Mouse (Mus musculus): ENCODE measurements around the gene Hdc. TPM values are rescaled to one million over a fixed set of nuclear protein-coding genes. Genes with fewer than 3 reads are reported as not detected.
A peak's percentile ranks its signal among the peaks of the same experiment; 100 is the strongest.

The Hdc gene
- polyA plus RNA-seq, 1 experiment from 2014 or later: 1.2 TPM

- Histone ChIP-seq H3K4me1 (ENCODE audit: control insufficient read depth, insufficient read depth, low read length) (0 out of 2 replicates have a peak, but pooled peaks cover 4% of the 10 kb centered on the region), H3K9ac (replicated peaks; ENCODE audit: low read depth, low read length) (no peak overlapping the region), H3K4me3 (ENCODE audit: low read depth, low read length) (no peak overlapping the region; the same call in 1 of the 2 replicates), H3K27me3 (ENCODE audit: control insufficient read depth, insufficient read depth, low read length) (peaks cover 23% of the 10 kb centered on the region), H3K36me3 (ENCODE audit: control insufficient read depth, insufficient read depth, low read length) (no peaks in the 10 kb centered on the region), H3K4me2 (replicated peaks; ENCODE audit: low read depth, low read length) (0 out of 2 replicates have a peak overlapping the region, but pooled peaks have one; percentile 71), H3K27ac (ENCODE audit: low read length) (no peak overlapping the region), H3K9me3 (ENCODE audit: control insufficient read depth, low read depth, low read length) (no peaks in the 10 kb centered on the region)
- WGBS: 27% methylated on average over 5 of the region's 5 CpGs
- ATAC-seq (ENCODE audit: insufficient number of reproducible peaks, insufficient read depth, low FRiP score, low read depth): no peak
Measured at GRCm38 (mm10) chr2:126551896-126552295, 67.2 kb downstream of the Hdc start.

GRCm38 (mm10) chr2:126551244-126551890, 67.7 kb downstream of the Hdc start:
- Histone ChIP-seq H3K36me3 (ENCODE audit: control insufficient read depth, insufficient read depth, low read length) (no peaks in the 10 kb centered on the region), H3K9ac (replicated peaks; ENCODE audit: low read depth, low read length) (no peak overlapping the region), H3K4me1 (ENCODE audit: control insufficient read depth, insufficient read depth, low read length) (0 out of 2 replicates have a peak, but pooled peaks cover 4% of the 10 kb centered on the region), H3K4me2 (replicated peaks; ENCODE audit: low read depth, low read length) (no peak overlapping the region), H3K27me3 (ENCODE audit: control insufficient read depth, insufficient read depth, low read length) (peaks cover 23% of the 10 kb centered on the region), H3K9me3 (ENCODE audit: control insufficient read depth, low read depth, low read length) (no peaks in the 10 kb centered on the region), H3K4me3 (ENCODE audit: low read depth, low read length) (no peak overlapping the region), H3K27ac (ENCODE audit: low read length) (no peak overlapping the region)
- ATAC-seq (ENCODE audit: insufficient number of reproducible peaks, insufficient read depth, low FRiP score, low read depth): no peak
- WGBS: 75% methylated on average over 8 of the region's 8 CpGs

GRCm38 (mm10) chr2:126549681-126550080, 69.4 kb downstream of the Hdc start:
- H3K4me3 ChIP-seq (ENCODE audit: low read depth, low read length): no peak overlapping the region
- H3K9me3 ChIP-seq (ENCODE audit: control insufficient read depth, low read depth, low read length): no peaks in the 10 kb centered on the region
- H3K4me2 ChIP-seq (replicated peaks; ENCODE audit: low read depth, low read length): no peak overlapping the region
- WGBS: 68% methylated on average over 7 of the region's 7 CpGs
- H3K36me3 ChIP-seq (ENCODE audit: control insufficient read depth, insufficient read depth, low read length): no peaks in the 10 kb centered on the region
- H3K27ac ChIP-seq (ENCODE audit: low read length): no peak overlapping the region
- no peak overlapping the region for H3K9ac ChIP-seq (replicated peaks; ENCODE audit: low read depth, low read length)
- H3K4me1 ChIP-seq (ENCODE audit: control insufficient read depth, insufficient read depth, low read length): 0 out of 2 replicates have a peak, but pooled peaks cover 4% of the 10 kb centered on the region
- H3K27me3 ChIP-seq (ENCODE audit: control insufficient read depth, insufficient read depth, low read length): peaks cover 23% of the 10 kb centered on the region
- no peak for ATAC-seq (ENCODE audit: insufficient number of reproducible peaks, insufficient read depth, low FRiP score, low read depth)

- Histone ChIP-seq H3K27me3 (ENCODE audit: control insufficient read depth, insufficient read depth, low read length) (peaks cover 2% of the 10 kb centered on the region; the same call in 1 of the 2 replicates), H3K4me2 (replicated peaks; ENCODE audit: low read depth, low read length) (no peak overlapping the region), H3K9ac (replicated peaks; ENCODE audit: low read depth, low read length) (no peak overlapping the region), H3K9me3 (ENCODE audit: control insufficient read depth, low read depth, low read length) (no peaks in the 10 kb centered on the region), H3K36me3 (ENCODE audit: control insufficient read depth, insufficient read depth, low read length) (no peaks in the 10 kb centered on the region), H3K27ac (ENCODE audit: low read length) (no peak overlapping the region), H3K4me1 (ENCODE audit: control insufficient read depth, insufficient read depth, low read length) (no peaks in the 10 kb centered on the region), H3K4me3 (ENCODE audit: low read depth, low read length) (no peak overlapping the region)
- 73% methylated on average over 3 of the region's 3 CpGs for WGBS
- no peak for ATAC-seq (ENCODE audit: insufficient number of reproducible peaks, insufficient read depth, low FRiP score, low read depth)
Measured at GRCm38 (mm10) chr2:126546392-126546791, 72.7 kb downstream of the Hdc start.

DNA sequence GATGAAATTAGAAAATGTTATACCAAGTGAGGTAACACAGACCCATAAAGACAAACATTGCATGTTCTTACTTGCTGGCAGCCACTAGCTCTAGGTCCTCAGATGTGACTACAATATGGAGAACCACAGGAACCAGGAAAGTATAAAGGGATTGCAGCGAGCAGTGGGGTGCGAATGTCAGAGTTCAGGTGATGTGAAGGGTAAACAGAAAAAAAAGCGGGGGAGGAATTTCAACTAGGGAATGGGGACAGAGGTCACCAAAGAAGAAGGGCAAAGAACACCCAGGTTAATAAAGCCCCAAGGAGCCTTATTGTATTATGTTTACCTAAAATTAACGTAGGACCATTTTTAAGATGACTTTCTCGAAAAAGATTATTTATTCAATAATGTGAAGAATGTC, 73.8 kb downstream of the Hdc start:
- Histone ChIP-seq H3K27me3 (ENCODE audit: control insufficient read depth, insufficient read depth, low read length) (no peaks in the 10 kb centered on the region), H3K4me3 (ENCODE audit: low read depth, low read length) (no peak overlapping the region), H3K9ac (replicated peaks; ENCODE audit: low read depth, low read length) (no peak overlapping the region), H3K4me1 (ENCODE audit: control insufficient read depth, insufficient read depth, low read length) (no peaks in the 10 kb centered on the region), H3K4me2 (replicated peaks; ENCODE audit: low read depth, low read length) (no peak overlapping the region), H3K9me3 (ENCODE audit: control insufficient read depth, low read depth, low read length) (no peaks in the 10 kb centered on the region), H3K27ac (ENCODE audit: low read length) (no peak overlapping the region), H3K36me3 (ENCODE audit: control insufficient read depth, insufficient read depth, low read length) (no peaks in the 10 kb centered on the region)
- WGBS: 63% methylated on average over 5 of the region's 5 CpGs
- ATAC-seq (ENCODE audit: insufficient number of reproducible peaks, insufficient read depth, low FRiP score, low read depth): no peak

Other genes starting within 250 kb of the Hdc start
- gene Atp8b4, start 118.6 kb downstream of the Hdc start, polyA plus RNA-seq (2014; fragmentation: Nextera tagmentation; extraction: Ambion mirVana): 0.20 and 0.32 TPM in 2 replicates
- gene Slc27a2, start 66.9 kb downstream of the Hdc start, polyA plus RNA-seq (2014; fragmentation: Nextera tagmentation; extraction: Ambion mirVana): 1.3 and 2.6 TPM in 2 replicates
- gene Gabpb1, start 57.0 kb upstream of the Hdc start, polyA plus RNA-seq (2014; fragmentation: Nextera tagmentation; extraction: Ambion mirVana): 45.9 and 51.1 TPM in 2 replicates
- gene Usp8, start 88.0 kb upstream of the Hdc start, polyA plus RNA-seq (2014; fragmentation: Nextera tagmentation; extraction: Ambion mirVana): 40.3 and 41.8 TPM in 2 replicates
- 3.7 and 4.1 TPM in 2 replicates for gene Usp50, start 164.2 kb upstream of the Hdc start, polyA plus RNA-seq (2014; fragmentation: Nextera tagmentation; extraction: Ambion mirVana)

Measured in stomach, embryonic 14.5 days (tissue).